Mouse (Mus musculus): ENCODE measurements around the gene Atp6v1a.

Gene Atp6v1a

DNA sequence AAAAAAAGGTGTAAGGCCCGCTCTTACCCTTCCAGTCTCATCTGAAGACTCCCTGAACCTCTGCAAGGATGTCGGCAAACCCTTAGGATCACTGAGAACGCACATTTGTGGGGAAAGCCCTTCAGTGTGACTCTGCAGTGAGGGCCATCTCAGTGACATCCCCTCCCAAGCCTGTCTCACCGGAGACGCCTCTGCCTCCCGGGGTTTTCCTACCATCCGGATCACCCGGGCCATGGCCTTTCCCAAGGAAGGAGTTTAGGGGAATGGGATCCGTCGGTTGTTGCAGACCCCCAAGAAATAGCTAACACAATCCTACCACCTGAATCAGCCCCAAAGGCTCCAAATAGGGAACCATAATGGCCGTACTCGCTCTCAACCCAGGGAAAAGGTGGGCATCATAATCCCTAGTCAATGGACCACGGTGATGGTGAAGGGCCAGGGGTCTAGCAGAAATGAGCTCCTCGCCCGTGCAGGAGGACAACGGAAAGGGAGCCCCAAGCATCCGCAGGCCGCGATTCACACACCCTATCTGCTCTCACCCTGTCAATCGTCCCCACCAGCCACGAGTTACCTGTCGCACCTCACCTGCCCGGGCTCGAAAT lies 1.0 kb downstream of the Atp6v1a start:
- peak; percentile 5 for DNase-seq (ENCODE audit: extremely low spot score)

GRCm38 (mm10) chr16:44136511-44137021 lies 2.9 kb downstream of the Atp6v1a start:
- no peak for DNase-seq (ENCODE audit: extremely low spot score)

DNA sequence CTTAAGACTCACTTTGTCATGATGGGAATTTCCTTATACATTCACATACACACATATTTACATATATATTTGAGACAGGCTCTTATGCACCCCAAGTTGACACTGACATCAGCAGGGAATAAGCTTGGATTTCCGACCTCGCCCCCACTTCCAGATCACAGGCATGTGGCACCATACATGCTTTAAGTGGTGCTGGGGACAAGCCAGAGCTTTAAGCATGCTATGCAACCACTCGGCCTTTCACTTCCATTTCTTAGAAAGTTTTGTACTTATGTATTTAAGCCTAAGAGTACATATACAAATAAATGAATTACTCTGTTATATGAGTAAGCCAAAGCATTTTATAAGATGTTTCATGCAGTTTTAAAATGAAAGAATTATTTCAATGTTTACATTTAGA lies 6.3 kb downstream of the Atp6v1a start:
- no peak for DNase-seq (ENCODE audit: extremely low spot score)

DNA sequence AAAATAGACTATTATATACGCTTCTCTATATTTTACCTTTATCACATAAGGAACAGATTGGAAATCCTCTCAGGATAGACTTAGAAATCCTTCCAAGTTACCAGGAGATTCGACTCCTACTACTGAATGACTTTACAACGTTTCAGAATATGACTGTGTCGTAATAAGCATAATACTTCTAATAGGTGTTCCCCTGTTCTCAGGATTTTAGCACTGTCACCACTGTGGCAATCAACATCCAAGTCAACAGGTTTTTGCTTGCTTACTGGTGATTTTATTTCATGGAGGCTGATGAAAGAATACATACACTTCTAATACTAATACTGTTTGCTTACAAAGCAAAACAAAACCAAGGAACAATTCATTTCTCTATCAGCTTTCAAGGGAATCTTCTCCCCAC lies 7.2 kb downstream of the Atp6v1a start:
- no peak for DNase-seq (ENCODE audit: extremely low spot score)

DNA sequence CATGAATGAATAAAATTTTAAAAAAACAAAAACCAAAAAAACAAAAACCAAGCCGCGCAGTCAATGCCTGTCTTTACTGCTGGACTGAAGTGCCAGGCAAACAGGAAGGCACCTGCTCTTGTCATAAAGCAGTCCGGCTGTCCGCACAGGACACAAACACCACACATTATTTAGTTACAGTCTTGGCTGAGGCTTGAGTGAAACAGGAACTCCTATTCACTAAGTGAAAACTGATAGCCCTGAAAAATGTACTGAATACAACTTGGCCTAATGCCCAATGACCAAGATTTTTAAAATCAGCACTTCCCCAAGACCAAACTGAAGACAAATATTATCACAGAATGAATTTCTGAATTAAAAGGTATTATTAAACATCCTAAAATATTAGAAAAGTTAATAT lies 13.1 kb downstream of the Atp6v1a start:
- DNase-seq (ENCODE audit: extremely low spot score), result no peak

- DNase-seq (ENCODE audit: extremely low spot score), result no peak
These were observed 14.1 kb downstream of the Atp6v1a start for GRCm38 (mm10) chr16:44125436-44125835.

GRCm38 (mm10) chr16:44124713-44125112 lies 14.8 kb downstream of the Atp6v1a start:
- DNase-seq (ENCODE audit: extremely low spot score), result no peak

DNA sequence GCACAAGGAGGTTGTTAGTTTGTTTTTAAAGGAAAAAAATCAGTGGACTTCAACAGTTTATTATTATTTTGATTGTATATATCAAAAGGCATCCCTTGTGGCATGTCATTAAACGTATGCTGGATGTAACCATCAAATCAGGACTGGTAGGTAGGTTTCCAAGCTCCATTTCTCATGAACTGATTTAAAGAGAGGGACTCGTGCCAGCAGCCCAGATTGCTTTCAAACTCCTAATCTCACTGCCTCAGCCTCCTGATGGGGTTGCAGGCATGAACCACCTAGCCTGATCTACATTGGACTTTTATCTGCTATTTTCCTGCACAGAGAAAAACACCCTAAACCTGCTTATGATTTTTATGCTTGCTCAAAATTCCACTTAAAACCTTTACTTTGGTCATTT lies 15.7 kb downstream of the Atp6v1a start:
- DNase-seq (ENCODE audit: extremely low spot score), result no peak

DNA sequence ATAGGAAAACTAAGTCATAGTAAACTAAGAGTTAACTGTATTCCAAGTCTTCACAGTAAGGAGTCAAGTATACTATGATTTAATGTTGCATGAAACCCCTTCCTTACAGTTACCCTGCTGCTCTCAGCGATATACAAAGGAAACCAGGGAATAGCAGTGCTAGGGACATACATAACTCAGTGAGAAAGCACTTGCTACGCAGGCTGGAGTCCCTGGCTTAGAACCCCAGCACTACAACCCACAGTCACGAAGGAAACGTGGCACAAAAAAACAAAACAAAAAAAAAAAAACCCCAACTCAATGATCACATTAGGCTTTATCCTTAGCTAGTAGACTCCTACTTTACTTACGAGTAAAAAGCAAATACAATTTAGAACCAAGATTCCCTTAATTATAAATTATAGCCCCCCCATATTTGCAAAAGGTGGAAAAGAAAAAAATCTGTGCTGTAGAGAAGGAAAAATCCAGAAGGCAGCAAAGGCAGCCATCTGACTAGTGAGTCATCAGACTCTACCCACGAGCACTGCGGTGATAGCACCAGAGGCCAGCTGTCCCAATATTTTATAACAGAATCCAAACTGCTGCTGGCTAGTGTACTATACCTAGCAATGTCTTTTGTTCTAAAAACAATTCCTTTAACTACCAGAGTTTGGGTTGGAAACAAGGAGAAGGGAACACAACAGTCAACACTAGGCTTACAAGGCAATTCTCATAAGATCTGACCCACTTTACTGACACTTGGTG lies 16.4 kb downstream of the Atp6v1a start:
- DNase-seq (ENCODE audit: extremely low spot score), result no peak

DNA sequence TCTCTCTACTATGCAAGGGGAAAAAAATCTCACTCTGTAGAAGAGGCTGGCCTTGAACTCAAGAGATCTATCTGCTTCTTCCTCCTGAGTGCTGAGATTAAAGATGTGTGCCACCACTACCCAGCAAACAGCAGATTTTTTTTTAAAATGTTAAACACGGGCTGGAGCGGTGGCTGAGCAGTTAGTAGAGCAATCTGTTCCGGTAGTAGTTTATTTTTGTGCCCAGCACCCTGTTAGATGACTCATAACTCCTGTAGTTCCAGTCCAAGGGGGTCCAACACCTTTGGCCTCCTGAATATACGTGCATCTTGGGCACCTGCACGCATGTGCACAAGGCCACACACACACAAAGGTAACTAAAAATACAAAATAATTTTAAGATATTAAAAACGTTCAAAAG lies 16.9 kb downstream of the Atp6v1a start:
- DNase-seq (ENCODE audit: extremely low spot score), result no peak

DNA sequence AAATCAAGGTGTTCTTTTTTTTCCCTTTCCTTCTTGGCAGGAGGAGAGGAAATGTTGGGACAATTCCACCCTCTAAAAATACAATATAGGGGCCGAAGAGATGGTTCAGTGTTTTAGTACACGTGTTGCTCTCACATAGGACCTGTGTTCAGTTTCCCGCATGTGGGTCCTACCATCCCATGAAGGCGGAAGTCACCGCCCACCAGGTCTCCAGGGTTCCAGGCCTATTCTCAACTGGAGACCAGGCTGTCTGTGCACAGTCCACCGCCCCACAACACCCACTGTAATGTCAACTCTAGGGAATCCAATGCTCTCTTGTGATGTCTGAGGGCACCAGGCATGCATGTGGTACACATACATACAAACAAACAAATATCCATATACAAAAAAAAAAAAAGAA lies 17.4 kb downstream of the Atp6v1a start:
- DNase-seq (ENCODE audit: extremely low spot score), result no peak

- DNase-seq (ENCODE audit: extremely low spot score), result no peak
These were observed 19.6 kb downstream of the Atp6v1a start for GRCm38 (mm10) chr16:44119753-44120501.

DNA sequence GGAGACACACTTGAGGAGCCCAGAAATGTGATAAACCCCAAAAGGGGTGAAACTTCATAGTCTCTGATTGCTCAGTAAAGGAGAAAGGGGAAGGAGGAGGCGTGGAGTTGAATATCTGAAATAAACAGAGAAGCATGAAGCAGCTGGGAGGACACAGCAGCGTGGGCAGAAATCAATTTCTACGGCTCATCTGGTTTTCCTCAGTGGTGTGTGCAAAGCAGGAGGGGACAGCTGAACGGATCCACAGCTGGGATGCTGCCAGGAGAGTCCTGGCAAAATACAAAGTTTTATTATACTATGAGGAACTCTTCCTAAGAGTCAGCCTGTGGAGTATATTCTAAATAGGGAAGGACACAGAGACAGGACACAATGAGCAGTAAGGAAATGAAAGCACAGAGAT lies 30.5 kb downstream of the Atp6v1a start:
- DNase-seq (ENCODE audit: extremely low spot score), result no peak

DNA sequence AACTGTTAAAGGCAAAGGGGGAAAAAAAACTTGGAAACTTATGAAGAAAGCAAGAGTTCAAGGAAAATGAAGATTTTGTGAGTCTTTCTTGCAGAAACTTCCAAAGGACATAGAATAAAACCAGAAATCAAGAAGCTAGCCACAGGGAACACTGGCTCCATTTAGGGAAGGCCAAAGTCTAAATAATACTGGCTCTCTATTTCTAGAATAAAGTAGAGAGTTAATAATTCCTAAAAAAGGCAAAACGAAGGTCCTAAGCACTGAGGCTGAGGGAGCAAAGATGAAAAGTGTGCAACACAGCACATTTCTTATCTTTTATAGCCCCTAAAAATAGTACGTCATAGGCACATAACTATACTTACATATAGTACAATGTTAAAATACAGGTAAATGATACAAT lies 34.3 kb downstream of the Atp6v1a start:
- DNase-seq (ENCODE audit: extremely low spot score), result no peak

DNA sequence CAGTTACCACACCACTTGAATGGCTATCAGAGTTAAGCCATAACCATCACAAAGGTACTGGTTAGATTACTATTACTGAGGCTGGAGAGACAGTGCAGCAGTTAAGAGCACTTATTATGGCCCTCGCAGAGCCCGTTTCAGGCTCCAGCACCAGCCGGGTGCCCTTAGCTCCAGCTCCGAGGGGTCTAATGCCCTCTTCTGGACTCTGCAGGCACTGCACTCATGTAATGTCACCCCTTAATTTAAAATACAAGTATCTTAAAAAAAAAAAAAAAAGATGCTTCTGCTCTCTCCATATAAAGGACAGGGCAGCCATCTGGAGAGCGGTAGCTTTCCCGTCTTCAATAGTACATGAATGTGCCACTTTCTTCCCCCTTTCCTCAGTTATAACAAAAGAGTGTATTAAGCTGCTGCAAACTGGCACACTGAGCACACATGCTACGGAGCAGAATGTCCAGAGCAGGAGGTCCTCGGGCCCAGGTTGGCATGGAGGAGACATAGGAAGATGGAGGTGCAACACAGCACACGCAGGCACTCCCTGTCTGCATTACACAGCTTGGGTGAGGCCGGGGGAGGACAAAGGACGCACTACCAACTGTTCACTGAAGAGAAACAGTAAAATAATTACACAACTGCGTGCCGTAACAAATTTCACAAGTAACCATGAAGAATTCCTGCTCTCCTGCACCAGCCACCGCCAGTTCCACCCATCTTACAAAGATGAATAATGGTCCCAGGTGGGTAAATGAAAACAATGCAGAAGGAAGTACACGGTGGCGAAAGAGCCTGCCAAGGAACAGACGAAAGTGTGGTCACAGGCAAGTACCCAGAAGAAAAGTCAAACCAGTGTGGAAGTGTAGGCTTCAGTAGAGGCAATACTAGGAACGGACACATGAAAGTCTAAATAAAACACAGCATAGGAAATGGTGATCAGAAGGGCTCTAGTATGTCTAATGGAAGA lies 35.4 kb downstream of the Atp6v1a start:
- no peak for DNase-seq (ENCODE audit: extremely low spot score)

DNA sequence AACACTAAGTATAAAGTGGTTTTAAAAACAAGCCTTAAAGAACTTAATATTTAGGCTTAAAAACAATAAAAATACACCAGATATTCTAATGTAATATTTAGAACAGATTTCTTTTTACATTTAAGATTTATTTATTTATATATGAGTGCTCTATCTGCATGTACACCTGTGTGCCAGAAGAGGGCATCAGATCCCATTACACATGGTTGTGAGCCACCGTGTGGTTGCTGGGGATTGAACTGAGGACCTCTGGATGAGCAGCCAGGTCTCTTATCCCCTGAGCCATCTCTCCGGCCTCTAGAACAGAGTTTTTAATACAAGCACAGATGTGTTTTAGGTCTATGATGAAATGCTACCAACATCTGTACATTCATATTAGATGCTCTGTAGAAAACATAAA lies 36.6 kb downstream of the Atp6v1a start:
- no peak for DNase-seq (ENCODE audit: extremely low spot score)

GRCm38 (mm10) chr16:44101181-44101710 lies 38.3 kb downstream of the Atp6v1a start:
- no peak for DNase-seq (ENCODE audit: extremely low spot score)

DNA sequence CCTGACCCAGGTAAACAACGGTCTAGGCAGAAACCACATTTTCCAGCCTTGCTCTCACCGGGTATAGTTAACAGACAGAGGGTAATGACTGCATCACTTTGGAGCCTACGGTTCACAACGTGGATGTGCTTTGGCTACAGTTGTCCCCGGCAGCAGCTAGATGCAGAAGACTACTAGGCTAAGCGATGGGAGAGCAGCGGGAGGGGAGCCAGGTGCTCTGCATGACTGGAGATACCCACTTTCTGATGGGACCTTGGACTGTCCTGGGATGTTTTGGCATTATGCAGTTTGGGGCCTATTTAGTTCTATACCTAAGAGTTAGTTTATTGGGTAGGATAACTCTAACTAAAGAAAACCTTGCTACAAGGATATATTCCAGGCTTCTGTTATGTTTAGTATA lies 40.1 kb downstream of the Atp6v1a start:
- DNase-seq (ENCODE audit: extremely low spot score), result no peak

DNA sequence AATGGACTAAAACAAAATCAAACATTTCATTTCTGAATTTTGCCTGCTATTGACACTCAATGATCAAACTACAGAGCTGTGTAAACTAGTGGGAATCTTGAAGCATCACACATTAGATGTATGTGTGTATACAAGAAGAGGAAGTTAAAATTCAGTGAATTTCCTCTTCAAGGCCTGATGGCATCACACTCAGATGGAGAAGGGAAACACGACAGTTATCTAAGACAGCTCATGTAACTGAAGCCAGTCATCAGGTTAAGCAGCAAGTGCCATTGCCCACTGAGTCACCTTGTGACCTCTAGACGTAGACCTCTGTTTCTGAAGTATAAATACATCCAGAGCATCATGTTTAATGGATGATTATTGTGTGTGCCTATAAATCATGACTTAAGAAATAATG lies 51.9 kb downstream of the Atp6v1a start:
- no peak for DNase-seq (ENCODE audit: extremely low spot score)

DNA sequence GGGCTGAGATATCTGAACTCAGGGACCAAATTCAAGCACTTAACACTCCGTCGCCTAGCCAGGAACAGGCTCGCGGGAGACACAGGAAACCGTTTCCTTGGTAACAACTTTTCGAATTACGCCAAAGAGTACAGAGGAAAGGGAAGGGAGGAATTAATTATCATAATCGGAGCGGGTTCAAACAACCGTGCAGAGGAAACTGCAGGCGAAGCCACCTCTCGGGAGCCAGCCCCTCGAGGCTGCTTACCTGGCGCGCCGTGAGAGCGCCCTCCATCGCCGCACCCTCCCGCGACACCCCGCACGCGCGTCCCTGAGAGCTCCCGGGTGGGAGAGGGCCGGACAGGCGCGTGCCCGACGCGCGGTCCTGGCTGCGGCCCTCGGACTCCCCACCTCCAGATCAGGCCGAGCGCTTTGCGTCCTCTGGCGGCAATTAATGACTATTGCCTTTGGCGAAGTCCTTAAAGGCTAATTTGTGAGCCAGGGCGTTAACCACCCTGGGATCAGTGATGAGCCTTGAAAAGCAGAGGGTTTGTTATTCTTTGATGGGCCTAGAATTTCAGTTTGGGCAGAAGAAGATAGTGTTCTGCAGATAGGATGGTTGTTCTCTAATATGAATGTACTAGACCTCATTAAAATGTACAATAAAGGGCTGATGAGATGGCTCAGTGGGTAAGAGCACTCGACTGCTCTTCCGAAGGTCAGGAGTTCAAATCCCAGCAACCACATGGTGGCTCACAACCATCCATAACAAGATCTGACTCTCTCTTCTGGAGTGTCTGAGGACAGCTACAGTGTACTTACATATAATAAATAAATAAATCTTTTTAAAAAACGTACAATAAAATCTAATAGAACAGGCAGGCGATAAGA lies 76.2 kb downstream of the Atp6v1a start, which contains the start of gene Gramd1c:
Gramd1c (minus strand) TSS at position 321 of the 870 bp plus-strand sequence.
- DNase-seq (ENCODE audit: extremely low spot score), result peak; percentile 79
